Mouse (Mus musculus) layer of hippocampus, postnatal 10 days (tissue): ENCODE measurements around the gene Cdc34. TPM values are rescaled to one million over a fixed set of nuclear protein-coding genes. Genes with fewer than 3 reads are reported as not detected.
A peak's percentile ranks its signal among the peaks of the same experiment; 100 is the strongest.

Experiments used
- DNase-seq, 2 experiments: peaks; one replicate each; pipeline ENCODE4 v3.0.0; 2021; ENCODE audit warnings: low spot score in 2 of 2
- total RNA-seq, 2 experiments: library from RNA; stranded (reverse); gene quantifications; 2 replicates each; pipeline ENCODE4 v1.2.3; 2021

Gene Cdc34
- total RNA-seq, 2 experiments from 2014 or later, result 54.8 to 56.2 TPM

DNA sequence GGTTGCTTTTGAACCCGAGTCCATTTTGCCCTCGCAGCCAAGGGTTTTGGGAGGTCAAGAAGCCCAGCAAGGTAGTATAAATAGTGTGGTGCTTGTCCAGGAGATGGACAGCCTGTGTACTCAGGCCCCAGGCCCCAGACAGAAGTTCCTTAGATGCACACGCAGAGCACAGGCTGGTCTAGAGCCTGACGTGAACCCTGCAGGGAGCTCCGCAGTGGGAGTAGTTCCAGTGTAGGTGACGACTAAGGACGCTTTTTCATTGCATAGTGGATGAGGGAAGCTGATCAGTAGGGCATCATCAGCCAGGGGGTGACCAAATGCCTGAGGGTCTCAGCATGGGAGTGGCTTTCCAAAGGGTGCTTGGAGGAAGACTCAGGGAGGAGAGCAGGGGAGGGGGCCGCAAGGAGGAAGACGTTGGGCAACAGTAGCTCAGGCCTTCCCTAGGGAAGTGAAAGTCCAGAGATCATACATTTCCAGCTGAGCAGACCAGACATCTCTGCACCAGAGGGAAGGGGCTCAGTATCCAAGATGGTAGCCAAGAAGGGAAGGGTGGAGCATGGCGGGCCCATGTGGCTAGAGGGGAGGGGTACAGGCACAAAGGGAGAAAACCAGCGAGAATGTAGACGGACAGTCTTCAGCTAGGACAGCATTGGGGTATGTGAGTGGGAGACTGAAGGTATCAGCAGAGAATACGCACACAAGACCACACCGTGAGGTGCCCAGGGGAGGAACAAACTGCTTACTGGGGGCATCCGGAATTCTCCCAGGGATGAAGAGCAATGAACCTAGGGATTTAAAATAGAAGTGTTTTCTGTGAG is 11.7 kb upstream of the Cdc34 start:
- no peak for DNase-seq

DNA sequence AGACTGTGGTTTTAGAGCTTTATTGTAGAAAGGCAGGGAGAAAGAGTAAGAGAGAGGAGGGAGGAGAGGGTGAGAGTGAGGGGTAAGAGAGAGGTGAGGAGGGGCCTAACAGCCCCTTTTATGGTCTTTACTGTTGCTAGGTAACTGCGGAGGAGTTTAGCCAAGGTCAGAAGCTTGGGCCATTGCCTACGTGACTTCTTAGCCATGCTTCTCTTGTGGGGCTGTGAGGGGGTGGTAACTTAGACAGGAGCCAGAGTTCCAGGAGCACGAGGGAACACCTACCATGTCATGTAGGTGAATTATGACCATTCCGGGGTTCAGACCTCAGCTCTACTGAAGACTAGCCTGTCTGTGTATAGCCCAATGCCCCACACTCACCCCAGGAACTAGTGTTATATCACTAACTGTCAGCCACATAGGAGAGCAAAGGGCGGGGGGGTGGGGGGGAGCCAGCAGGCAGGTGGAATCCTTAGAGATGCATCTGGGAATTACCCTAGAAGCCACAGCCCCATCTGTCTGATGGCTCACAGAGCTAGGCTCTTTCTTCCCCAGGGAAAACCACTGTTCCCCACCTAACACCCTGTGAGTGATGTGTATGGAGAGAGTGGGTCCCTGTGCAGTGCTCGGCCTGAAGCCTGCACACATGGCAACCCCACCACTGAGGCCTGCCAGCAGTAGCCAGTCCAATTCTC is 10.5 kb upstream of the Cdc34 start:
- DNase-seq, result no peak

DNA sequence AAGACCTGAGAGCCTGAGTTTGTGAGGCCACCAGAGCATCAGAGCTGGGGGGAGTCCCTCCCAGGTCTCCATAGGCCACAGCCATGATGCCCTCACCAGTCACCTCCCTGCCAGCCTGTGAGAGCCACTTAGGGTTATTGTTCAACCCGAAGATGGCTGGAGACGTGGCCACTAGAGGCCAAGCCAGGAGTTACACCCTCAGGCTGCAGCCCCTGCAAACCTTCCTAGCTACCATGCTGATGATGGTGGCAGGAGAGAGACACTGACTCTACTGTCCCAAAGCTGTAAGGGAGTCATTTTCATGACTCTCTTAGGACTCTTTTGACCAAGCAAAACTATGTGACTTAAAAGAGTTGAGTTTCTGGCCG is 9.9 kb upstream of the Cdc34 start:
- no peak for DNase-seq

DNA sequence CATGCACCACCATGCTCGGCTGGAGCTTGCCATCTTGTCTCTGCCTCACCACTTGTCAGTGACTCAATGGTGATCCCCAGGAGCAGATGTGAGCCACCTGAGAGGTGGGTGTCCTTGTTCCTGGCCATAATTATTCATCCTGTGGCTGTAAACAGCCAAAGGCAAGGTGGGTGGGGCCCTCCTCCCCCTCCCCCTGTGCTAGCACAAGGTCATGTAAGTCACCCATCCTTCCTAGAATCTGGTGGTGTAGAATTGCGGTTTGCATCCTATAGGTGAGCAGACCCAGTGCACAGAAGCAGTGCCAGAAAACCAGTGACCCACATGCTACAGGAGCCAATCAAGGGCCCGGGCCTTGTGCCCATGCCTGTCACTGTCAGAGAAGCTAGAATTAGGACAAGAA is 8.9 kb upstream of the Cdc34 start:
- DNase-seq, result no peak

DNA sequence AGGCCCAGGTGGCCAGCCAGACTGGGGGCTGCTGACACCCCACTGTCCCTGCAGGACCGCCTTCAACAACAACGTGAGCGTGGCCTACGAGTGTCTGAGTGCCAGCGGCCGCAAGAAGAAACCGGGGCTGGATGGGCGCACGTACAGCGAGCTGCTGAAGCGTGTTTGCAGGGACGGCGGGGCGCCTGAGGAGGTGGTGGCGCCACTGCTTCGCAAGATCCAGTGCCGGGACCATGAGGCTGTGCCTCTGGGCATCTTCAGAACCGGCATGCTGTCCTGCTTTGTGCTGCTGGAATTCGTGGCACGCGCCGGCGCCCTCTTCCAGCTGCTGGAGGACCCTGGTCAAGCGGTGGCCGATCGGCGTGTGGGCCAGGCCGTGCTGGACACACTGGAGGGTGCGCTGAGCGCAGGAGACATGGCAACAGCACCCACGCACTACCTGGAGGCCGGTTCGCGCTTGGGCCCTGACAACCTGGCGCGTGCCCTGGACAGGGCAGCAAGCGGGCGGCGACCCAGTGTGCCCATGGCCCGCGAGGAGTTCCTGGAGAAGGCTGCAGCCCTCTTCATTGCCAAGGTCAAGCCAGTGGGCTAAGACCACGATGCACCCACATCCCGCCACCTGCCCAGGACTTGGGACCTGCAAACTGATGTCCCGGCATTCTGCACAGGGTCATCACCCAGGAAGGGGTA is 6.5 kb upstream of the Cdc34 start:
- DNase-seq, result no peak

DNA sequence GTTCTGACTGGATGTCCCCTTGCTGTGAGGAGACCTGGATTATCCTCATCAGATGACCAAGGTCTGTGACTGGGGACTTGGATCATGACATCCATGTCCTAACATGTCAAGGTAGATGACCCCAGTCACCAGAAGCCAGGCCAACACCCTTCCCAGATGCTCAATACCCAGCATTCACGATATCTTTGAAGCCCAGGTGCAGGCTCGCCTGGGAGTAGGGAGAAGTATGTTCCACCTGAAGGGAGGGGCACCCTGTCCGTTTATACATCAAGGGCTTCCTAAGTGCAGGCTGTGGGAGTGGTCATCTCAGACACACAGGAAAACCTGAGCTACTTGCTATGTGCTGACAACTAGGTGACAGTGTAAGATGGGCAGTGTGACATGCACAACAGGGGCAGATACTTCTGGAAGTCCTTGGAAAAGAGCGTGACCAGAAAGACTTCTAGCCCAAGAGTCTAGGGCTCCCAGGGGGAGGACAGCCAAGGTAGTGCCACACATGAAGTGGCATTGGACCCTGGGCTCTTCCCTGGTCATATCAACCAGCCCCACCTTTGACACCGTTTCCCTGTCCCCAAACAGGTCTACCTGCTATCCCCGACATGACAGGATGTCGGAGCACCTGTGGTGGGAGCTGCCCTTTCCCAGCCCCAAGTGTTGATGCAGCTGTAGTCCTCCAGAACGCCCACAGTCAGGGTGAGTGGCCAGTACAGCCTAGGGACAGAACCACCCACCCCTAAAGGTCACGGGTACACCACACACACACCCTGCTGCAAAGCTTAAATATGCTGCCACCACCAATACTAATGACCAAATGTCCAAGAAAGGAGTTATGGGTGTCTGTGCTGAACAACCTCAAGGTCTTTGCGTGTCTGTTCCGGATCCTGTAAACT is 1.1 kb upstream of the Cdc34 start:
- DNase-seq, result no peak

DNA sequence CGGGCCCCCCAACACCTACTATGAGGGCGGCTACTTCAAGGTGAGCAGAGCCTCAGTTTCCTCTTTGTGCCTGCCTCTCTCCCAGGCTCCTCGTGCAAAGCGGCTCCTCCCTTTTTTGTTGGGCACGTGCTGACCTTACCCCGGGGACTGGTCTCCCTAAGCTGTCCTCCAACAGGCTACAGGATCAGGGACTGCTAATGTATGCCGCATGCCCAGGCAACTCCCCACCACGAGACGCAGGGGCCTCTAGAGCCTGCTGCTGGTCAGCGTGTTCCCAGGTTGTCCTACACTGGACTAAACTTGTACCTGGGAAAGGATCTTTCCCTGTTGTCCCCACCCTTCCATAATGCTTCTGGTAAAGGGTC is 538 bp downstream of the Cdc34 start:
- peak; percentile 49 to 52 for DNase-seq

DNA sequence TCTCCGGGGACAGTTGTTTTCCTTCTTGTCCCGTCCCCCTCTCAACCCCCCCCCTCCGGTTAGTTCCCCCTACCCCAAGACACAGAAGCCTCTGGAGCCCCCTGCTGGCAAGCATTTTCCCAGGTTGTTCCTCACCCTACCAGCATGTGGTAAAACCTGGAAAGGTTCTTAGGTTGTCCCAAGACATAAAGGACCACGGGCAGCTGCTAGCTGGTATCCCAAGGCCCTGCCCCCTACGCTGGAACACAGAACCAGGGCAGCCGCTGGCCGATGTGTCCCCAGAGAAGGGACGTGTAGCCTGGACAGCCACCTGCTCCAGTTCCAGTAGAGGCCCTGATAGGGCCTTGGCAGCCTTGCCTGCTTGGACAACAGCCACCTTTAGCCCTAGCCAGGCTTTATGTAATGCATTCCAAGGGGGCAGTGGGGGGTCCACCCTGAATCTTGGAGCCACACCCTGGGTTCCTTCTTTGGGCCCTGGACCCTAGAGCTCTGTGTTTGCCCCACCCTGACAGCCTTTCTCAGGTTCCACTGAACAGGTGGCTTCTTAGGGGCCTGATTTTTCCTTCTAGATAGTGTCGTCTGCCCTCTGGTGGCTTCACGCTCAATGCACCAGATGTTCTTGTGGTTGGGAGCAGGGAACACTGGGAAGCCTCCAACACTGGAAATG is 1.1 kb downstream of the Cdc34 start:
- DNase-seq, result peak; percentile 69 to 74

DNA sequence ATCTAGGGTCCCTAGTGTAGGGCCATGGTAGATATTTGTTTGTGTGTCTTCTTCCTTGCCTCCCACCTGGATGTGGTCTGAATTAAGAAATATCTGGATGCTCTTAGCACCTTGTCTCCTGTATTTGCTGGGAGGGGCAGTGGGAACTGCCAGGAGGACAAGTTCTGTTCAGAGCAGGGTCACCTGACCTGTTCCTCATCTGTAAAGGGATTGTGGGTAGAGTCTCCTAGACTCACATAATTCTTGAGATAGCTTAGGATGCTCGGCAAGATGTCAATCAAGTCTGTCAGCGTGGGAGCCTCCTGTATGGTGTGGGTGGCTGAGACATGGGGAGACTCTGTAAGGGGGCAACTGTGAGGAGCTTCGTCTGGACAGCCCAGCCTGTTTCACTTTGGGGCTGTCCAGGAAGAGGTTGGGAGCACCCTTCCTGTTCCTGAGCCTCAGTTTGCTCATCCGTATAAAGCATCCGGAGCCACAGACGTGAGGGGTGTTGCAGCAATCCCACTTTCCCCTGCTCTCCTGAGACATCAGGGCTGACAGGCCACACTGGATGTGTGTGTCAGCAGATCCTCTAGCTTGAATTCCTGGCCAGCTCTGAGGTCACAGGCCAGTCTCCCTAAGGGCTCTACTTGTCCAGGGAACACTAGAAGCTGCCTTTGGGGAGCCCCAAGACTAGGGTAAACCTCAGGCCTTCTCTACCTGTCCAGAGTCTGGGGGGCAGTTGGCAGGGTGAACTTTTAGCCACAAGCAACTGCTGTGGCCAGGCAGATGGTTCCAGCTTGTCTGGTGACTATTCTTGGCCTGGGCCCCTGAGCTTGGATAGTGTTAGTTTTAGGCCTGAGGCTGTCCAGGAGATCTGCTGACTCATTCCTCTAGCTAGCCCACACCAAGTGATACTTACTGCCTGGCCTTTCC is 2.0 kb downstream of the Cdc34 start:
- DNase-seq, result no peak

DNA sequence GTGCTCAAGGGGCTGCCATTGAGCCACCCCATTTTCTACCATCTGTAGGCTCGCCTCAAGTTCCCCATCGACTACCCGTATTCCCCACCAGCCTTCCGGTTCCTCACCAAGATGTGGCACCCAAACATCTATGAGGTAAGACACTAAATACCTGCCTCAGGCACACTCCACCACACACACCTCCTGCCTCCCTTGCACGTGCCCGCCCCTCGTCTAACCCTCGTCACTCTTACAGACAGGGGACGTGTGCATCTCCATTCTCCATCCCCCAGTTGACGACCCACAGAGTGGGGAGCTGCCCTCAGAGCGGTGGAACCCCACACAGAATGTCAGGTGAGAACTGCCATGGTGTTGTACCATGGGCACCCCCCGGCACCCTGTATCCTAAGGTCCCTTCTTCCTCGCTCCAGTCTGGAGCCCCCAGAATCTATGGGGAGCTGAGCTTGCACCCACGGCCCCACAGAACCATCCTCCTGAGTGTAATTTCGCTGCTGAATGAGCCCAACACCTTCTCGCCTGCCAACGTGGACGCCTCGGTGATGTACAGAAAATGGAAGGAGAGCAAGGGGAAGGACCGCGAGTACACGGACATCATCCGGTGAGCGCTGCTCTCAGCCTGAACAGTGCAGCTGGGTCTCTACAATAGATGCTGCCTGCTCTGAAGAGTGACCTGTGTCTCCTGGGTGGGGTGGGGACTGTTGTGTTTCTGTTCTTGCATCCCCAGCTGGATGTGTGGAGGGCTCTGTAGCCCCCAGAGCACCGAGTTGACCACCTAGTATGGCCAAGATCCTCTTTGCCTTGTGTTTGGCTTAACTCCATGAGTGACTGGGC is 3.0 kb downstream of the Cdc34 start:
- no peak for DNase-seq

DNA sequence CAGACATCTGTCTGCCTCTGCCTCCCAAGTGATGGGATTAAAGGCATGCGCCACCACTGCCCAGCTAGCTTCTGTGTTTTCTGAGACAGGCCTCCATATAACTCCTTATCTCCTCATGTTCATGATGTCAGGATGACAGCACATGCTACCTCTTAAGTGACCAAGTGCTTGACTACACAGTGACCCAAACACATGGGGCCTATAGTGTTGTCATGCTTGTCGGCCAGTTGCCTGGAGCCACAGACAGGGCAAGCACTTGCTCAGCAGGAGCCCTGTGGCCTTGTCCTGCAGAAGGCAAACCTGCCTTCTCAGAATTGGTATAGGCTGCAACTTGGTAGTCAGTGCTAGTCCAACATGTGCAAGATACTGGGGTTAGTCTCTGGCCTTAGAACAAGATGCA is 4.2 kb downstream of the Cdc34 start:
- no peak for DNase-seq

DNA sequence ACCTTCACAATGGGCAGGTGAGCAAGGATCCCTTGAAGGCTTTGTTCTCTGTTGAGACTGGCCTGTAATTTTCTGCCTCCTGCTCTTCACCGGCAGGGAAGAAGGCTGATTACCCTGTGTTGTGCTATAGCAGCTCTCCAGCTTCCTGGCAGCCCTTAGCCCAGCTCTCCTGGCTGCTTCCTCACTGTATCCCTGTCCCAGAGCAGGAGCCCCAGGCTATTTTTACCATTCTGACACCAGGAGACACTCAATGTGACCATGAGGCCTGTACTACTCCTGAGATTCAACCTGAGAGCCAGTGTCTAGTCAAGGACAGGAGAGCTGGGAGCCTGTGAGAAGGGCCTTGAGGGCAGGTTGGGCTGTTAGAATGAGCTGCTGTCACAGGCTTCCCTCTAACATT is 4.7 kb downstream of the Cdc34 start:
- no peak for DNase-seq

DNA sequence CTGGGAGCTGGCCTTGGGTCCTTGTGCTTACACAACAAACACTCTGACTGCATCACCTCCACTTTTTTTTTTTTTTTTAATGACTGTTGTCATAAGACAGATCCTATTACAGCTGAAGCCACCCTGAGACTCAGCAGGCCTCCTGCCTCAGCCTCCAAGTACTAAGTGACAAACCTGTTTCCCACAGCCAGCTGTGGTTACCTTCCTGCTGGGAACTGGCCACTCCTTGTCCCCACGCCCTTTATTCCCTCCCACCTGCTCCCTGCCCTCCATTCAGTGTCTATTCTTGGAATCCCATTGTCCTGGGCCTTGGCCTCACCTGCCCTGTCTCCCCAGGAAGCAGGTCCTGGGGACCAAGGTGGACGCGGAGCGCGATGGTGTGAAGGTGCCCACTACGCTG is 5.5 kb downstream of the Cdc34 start:
- DNase-seq, result no peak

DNA sequence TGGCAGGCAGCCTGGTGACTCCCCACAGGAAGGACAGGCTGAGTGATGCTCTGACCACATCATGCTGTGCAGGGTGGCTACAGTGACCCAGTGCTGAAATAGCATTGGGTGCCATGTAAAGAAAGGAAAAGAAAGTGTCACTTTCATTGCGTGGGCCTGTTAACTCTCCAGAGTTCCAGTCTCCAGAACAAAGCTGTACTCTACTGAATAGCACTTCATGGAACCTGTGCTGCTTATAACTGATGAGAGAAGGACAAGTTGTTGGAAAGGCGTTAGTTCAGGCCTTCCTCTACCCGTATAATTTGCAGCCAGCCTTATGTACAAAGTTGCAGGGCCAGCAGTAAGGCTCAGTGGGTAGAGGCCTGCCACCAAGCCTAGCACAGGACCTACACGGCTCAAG is 6.7 kb downstream of the Cdc34 start, which contains the start of gene Gzmm:
Gene Gzmm, plus strand, starts transcription at position 301 of the 400 bp plus-strand sequence.
- DNase-seq, result no peak

DNA sequence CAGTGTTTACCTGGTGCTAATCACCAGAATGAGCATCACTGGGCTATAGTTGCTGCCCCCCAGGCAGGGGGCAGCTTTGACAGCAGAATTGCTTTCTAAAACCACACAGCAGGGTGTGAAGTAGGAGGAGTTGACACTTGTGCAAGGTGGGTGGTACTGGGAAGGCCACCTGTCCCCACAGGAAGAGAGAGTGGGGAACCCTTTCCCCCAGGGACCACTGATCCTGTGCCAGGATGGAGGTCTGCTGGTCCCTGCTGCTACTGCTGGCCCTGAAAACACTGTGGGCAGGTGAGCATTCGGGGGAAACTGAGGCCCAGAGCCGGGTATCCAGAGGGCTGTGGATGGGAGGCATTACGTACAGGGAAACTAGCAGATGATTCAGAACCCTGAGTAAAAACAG is 7.2 kb downstream of the Cdc34 start:
- DNase-seq, result no peak

DNA sequence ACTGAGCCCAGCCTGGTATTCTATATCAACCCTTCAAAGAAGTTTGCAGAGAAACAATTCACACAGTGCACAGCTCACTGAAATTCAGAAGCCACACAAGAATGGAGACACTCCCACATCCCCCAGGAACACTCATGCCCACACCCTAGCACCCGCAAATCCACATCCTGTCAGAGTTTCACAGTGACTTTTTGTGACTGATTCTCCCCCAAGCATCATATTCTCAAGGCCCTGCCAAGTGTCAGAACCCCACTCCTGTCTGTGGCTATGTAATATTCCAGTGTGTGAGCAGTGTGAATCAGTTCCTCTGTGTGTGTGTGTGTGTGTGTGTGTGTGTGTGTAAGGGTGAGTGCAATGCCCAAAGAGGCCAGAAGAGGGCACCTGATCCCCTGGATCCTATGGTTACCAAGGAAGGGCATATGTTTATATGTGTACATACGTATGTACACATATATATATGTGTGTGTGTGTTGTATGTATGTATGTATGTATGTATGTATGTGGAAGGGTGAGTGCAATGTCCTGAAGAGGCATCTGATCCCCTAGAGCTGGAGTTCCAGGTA is 10.1 kb downstream of the Cdc34 start:
- no peak for DNase-seq

DNA sequence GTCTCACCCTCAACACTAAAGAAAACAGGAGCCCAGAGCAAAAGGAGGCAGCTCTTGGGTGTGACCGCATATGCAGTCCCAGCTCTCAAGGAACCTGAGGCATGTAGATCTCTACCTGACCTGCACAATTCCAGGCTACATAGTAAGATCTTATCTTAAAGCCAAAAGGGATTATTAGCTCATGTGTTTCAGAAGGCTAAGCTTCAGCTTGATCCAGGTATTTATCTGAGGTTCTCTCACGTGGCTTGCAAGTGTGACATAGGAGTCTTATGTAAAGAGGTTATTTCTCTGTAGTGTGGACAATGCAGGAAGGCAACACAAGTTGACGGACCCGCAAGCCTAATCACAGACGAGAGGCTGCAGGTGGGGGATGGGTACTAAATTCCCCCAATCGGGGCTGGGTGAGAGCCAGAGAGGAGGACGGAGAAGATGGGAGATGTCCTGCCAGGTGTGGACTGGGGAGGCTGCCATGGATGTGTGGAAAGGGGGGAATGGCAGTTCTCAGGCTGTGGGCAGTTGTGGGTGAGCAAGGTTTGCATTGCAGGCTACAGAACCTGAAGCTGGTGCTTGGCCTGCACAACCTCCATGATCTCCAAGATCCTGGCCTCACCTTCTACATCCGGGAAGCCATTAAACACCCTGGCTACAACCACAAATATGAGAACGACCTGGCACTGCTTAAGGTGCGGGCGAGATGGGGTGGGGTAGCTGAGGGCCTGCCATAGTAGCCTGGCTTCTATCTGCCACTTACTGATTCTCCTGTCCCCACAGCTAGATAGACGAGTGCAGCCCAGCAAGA is 11.8 kb downstream of the Cdc34 start:
- no peak for DNase-seq

DNA sequence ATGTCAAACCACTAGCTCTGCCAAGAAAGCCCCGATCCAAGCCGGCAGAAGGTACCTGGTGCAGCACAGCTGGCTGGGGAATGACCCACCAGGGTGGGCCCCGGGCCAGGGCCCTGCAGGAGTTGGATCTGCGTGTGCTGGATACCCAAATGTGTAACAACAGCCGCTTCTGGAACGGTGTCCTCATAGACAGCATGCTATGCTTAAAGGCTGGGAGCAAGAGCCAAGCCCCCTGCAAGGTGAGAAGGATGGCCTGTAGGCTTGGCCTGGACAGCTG is 12.3 kb downstream of the Cdc34 start:
- DNase-seq, result no peak
